Mouse (Mus musculus): ENCODE measurements around the gene Clcnka. TPM values are rescaled to one million over a fixed set of nuclear protein-coding genes. Genes with fewer than 3 reads are reported as not detected.
A peak's percentile ranks its signal among the peaks of the same experiment; 100 is the strongest.

Clcnka gene
- total RNA-seq, 2 experiments from 2014 or later: 0.55 TPM; not detected in 1

DNA sequence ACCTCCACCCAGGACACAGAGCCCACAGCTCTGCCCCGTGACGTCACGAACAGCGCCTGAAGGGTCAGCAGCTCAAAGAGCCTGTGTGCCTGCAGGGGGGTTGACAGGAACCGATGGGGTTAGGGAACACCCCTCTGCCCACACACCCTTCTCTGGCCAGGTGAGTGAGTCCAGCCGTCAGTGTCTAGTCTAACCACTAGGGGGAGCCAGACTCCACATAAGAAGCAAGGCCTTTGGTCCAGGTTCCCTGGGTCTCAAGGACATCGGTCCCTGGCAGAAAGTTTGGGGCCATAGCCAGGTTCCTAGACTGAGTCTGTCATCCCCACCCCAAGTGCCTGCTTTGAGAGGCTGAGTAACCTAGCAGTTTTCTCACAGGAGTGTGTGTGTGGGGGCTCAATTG is 13.2 kb downstream of the Clcnka start:
- DNase-seq (ENCODE audit: low spot score in 2 of 2): peak in 1 of 2 experiments; percentile 25

DNA sequence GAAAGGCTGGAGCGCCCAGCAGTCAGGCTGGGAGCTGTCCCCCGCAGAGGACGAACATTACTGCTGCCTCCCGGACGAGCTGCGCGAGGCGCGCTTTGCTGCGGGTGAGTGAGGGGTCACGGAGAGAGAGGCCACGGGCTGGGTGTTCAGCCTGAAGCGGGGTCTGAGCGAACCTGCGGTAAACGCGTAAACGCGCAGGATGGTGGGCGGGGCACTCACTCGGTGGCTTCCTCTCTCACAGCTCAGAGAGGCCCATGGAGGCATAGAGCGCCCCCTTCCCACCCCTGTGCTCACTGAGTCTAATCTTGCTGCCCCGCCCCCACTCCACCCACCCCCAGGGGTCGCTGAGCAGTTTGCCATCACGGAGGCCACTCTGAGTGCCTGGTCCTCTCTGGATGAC is 16.1 kb downstream of the Clcnka start:
- DNase-seq (ENCODE audit: low spot score in 2 of 2): no peak

DNA sequence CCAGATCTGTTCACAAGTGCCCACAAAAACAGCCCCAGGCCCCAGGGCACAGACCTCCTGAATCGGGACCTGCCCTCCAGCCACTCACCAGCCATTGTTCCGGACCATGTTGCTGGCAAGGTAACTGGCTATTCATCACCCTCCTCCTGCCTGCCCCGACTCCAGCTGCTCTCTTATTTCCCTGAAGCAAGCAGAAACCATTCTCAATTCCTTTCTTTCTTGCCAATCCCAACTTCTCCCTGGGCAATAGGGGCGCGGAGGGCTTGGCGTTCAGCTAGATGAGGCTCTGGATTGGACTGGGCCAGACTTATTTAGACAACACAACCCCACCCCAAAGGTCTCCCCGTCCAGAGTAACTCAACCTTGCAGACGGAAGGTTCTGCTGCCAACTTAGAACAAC is 18.9 kb downstream of the Clcnka start:
- no peak for DNase-seq (ENCODE audit: low spot score in 2 of 2)

DNA sequence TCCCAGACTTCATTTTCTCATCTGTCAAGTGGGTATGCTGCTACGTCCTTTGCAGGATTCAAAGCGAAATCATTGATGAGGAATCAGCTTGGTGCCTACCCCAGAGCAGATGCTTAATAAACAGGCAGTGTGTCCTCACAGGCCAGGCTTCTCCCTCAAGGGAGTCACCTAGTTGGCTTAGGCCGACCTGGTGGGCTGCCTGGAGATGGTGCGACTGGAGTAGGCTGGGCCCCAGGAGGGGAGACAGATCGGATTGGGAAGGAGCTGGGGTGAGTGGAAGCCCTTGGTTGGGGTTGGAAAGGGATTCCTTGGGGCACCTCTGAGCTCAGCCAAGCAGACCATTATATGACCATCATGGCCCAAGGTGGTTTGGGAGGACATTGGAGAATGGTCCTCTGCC is 26.1 kb downstream of the Clcnka start:
- no peak for DNase-seq (ENCODE audit: low spot score in 2 of 2)

DNA sequence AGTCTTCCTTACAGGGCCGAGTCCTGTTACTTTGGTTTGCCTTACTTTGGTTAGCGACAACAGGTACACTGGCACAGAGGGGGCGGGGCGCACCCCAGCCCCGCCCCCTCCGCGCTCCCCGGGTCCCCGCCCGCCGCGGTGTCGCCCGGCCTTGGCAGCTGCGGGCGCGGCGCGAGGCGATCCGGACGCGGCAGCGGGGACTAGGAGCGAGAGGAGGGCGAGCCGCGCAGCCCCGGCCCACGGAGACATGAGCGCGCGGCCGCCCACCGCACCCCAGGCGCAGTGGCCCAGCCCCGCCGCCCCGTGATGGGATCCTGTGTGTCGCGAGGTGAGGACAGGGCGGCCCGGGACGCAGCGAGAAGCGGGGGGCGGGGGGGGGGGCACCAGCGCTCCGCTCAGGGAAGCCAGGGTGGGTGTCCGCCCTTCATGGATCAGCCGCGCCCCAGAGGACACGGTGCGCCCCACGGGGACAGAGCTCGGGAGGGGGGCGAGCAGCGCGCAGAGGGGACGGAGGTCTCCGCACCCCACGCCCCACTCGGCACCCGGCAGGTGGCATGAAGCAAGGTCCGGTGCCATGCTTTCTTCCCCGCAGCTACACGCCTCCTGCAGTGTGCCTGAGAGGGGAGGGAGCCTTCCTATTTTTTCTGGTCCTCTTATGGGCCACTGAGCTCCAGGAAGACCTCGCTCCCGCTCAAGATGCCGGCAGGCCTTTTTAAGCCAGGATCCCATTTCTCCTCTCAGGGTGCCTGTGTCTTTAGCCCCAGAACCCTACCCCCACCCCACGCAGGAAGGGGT is 30.3 kb downstream of the Clcnka start, which contains the start of gene Fam131c:
Gene Fam131c, plus strand, starts transcription at position 224 of the 795 bp plus-strand sequence.
- no peak for DNase-seq (ENCODE audit: low spot score in 2 of 2)

DNA sequence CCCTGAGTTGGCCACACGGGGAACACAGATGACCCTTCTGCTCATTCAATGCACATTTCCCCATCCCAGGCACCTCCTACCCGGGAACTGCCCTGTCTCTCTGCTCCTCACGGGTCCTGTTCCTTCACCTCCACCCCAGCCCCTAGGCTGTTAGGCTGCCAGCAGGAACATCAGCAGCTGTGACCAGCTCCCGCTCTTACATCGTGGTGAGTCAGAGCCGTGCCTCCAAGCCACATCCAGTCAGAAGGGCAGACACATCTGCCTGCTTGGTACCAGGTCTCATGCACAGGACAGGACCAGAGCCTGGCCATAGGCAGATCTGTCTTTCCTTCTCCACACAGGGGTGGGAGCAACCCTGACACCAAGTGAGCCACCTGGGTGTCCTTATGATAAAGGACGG is 32.6 kb downstream of the Clcnka start:
- DNase-seq (ENCODE audit: low spot score in 2 of 2): no peak

DNA sequence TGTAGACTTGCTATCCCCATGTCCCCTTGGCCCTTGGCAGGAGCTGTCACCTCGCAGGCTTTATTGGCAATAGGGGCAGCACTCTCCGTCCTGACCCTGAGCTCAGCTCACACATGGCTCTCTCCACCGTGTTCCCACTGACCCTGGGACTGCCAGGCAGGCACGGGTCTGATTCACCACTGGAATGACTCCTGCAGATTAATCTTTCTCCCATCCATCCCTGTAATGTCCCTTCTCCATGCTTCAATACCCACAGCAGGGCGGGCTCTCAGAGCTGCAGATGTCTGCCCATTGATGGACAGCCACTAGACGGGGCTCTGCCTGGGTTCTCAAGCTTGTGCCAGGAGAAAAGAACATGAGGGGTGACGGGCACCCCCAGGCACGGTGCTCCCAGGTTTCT is 33.4 kb downstream of the Clcnka start:
- DNase-seq (ENCODE audit: low spot score in 2 of 2): no peak

DNA sequence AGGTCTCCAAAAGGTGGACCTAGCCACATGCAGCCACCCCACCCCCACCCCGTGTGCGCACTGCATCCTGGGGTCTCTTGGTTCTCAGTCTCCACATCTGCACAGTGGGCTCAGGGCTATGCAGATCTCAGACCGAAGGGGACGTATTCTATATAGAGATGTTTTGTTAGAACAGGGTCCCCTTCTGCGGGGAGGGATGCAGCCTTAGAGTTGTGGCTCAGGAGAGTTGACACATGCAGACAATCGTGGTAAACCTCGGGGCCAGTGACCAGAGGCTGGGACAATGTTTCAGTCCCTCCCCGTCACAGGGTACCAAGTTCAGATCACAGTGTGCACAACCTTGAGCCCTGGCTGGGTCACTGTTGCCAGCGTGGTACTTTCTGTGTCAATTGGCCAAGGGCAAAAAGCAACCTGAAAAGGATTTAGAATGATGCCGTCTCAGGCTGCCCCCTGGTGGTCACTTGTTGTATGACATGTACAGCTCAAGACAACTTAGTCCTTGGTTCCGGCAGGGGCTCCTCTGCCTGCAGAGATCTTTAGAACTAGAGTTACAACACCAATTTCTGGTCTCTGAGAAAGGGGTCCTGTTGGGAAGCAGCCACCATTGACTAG is 35.5 kb downstream of the Clcnka start:
- DNase-seq (ENCODE audit: low spot score in 2 of 2): peak; percentile 77 to 80

DNA sequence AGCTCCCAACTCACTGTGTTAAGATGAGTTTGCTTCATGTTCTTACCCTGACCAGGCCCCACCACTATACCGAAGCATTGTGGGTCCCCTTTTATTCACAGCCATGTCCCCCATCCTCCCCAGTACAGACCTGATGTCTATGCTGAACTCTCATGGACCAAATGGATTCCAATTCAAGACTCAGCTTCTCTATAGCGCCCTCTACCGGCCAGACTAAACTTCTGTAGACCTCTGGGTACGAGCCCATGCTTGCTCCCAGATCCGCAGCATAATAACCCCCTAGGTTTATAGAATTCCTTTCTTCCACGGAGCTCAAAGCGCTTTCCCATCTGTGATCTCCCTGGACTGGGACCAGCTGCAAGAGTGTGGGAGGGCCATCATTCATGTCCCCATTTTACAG is 37.7 kb downstream of the Clcnka start:
- peak in 1 of 2 experiments; percentile 14 for DNase-seq (ENCODE audit: low spot score in 2 of 2)

DNA sequence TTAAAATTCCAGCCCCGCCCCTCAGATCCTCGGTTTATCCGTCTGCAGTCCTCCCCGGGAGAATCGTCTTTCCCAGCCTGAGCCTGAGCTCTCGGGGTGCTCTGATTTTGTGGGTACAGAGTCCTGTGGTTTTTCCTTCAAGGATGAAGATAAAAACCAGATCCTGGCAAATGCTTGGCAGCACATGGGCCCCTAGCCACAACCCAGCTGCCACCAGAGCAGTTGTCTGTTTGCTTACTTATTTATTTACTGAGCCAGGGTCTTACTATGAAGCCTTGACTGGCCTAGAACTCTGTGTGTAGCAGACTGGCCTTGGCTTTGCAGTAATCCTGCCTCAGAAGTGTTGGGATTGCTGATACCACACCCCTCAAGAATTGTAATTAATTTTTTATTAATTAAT is 39.3 kb downstream of the Clcnka start:
- no peak for DNase-seq (ENCODE audit: low spot score in 2 of 2)

DNA sequence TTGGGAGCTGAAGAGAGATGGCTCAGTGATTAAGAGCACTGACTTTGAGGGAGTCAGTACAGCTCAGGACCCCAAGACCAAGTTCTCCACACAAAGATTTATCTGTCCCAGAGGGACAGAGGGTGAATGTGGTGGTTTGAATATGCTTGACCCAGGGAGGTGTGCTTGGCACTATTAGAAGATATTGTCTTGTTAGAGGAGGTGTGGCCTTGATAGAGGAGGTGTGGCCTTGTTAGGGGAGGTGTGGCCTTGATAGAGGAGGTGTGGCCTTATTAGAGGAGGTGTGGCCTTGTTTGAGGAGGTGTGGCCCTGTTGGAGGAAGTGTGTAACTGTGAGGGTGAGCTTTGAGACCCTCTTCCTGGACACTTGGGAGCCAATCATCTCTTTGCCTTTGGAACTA is 40.7 kb downstream of the Clcnka start:
- DNase-seq (ENCODE audit: low spot score in 2 of 2): no peak

DNA sequence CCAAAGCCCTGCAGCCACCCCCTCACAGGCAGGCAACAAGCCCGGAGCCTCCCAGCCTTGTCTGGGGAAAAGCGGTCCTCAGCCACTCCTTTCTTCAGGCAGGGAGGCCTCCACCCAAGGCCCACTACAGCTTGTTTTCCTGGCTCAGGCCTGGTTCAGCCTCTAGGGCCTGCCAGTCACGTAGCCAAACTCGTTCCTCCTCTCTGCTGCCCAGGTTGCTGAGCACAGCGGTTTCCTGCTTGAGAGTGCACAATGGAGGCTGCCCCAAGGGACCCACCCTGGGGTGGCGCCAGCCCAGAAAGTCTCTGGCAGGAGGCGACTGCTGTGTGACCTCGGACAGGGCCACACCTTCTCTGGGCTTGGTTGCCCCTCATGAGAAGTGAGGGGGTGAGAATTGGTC is 44.7 kb downstream of the Clcnka start:
- DNase-seq (ENCODE audit: low spot score in 2 of 2): no peak

DNA sequence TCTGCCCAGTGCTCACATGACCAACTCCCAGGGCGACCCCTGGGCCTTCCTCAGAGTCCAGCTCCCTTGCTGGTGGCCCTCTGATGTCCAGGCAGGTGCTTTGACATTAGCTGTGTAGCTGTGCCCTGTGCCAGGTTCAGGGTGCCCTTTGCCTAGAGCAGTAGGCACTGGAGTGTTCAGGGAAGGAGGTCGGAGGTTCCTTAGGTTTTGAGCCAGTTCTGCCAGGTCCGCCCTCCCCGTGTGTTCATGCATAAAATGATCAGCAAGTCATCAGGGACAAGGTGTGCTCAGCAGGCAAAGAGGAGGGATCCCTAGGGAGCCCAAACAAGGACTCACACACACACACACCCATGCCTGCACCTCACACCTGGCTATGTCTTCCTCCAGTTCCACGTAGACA is 45.5 kb downstream of the Clcnka start:
- no peak for DNase-seq (ENCODE audit: low spot score in 2 of 2)

DNA sequence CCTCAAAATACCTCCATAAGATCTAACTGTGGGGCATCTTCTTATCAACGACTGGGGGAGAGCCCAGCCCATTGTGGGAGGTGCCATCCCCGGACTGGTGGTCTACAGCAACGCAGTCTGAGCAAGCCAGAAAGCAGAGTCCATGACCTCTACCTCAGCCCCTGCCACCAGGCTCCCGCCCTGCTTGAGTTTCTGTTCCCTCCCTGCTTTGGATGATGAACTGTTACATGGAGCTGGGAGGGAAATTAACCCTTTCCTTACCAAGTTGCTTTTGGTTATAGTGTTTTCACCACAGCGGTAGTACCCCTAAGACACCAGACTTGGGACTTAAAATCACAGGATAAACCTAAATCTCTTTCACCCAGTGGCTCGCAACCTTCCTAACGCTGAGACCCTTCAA is 46.6 kb downstream of the Clcnka start:
- no peak for DNase-seq (ENCODE audit: low spot score in 2 of 2)

DNA sequence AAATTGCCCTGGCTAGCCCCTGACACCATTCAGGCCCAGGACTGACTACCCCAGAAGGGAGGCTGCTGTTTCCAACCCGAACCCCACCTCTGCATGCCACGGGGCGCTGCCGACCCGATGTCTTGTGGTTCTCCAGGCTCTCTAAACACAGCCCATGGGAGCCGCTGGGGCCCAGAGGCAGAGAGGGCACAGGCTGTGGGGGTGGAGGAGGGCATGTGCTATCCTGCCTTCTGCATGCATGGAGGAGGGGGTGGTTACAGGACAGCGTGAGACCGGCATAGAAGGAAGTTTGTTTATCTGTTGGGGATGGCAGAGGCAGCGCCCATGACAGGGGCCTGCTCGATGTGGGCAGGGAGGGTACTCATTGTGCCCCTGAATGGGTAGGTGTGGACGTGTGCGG is 48.5 kb downstream of the Clcnka start:
- DNase-seq (ENCODE audit: low spot score in 2 of 2): no peak

DNA sequence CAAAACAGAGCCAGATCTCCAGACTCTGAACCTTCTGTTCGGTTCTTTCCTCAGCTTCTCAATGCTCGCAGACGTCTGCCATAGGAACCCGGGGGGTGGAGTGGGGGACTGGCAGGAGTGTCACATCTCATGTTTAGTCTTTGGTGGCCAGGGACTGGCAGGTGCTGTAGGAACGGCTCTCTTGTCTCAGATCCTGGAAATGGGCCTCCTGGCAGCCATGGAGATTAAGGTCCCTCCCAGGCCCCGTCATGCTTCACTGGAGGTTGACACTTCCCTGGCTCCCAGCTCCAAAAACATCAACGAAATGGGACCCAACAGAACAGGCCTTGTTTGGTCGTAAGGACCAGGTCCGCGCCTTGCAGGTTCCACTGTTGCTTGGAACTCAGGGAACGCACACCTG is 49.9 kb downstream of the Clcnka start:
- no peak for DNase-seq (ENCODE audit: low spot score in 2 of 2)

DNA sequence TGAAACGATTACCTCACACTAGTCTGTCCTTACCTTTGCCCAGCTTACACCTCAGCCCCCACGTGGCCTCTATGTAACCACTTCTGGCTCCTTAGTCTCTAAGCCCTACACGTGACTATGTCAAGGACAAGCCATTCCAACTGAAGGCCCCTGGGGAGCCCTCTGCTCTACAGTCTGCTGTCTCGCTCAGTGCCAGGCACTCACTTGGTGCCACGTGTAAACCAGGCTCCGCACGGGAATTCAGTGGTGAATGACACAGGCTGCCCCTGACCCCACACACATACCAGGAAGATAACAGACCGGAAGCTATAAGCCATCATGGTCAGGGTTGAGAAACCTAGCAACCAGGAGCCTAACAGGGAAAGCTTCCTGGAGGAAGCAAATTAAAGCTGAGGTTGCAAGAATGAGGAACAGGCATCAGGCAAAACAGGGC is 51.1 kb downstream of the Clcnka start:
- no peak for DNase-seq (ENCODE audit: low spot score in 2 of 2)

DNA sequence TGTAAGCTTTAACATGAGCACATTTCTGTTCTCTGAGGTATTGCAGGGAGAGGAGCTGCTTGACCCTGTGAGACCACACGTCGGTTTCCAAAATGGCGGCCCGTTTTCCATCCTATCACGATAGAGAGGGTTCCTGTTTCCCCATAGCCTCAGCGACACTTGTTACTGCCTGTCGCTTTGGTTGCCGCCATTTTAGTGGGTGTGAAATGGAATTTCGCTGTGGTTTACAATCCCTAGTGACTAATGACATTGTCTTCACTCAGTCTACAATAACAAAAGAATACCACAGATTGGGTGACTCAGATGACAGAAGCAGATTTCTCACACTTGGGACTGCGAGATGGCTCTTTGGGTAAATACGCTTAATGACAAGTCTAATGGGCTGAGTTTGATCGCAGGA is 53.3 kb downstream of the Clcnka start:
- DNase-seq (ENCODE audit: low spot score in 2 of 2): no peak

DNA sequence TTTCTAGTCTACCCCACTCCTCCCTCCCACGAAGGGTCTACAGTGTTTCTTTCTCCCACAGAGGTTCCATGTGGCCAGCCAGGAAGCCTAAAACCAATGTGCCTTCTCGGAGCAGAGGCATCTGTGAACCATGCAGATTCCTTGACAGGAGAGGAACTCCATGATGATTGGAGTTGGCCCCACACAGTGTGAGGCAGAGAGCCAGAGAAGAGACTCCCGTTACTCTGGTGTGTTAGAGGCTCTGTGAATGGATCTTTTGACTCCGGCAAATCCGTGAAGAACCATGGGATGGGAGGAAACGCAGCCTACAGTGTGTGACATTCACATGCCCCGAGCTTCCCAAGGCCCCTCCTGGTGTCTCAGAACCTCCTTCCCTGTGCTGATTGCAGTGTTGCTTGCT is 55.0 kb downstream of the Clcnka start:
- DNase-seq (ENCODE audit: low spot score in 2 of 2): no peak

DNA sequence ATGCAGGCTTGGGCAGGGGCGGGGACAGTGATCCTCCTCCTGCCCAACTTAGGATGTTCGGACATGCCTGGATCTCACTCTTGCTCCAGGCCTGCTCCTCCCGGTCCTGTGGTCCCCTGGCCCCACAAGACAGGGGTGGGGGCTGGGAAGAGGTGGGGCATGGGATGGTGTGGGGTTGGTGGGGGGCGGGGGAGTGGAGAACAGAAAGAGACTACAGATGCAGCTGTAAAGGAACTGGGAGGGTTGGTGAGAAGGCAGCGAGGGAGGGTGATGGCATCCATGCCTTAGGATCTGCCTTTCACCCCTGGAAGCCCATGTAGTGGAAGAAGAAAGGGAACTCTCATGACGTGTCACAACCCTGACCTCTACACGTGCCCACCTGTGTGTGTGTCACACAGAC is 57.0 kb downstream of the Clcnka start:
- DNase-seq (ENCODE audit: low spot score in 2 of 2): no peak

DNA sequence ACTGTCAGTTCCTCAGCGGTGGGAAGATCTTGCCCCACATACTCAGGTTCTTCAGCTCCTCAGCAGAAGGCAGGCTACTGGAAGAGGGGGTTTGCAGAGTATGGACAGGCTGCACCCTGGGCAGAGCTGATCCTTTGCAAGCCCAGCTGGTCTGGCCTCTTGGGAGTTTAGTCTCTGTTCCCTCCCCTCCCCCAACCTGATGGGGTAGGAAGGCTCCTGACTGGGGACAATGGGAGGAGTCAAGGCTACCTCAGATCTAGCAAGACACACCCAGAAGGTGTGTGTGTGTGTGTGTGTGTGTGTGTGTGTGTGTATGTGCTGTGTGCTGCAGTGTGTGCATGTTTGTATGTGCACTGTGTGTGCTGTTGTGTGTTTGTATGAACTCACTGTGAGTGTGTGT is 59.7 kb downstream of the Clcnka start:
- DNase-seq (ENCODE audit: low spot score in 2 of 2): no peak

DNA sequence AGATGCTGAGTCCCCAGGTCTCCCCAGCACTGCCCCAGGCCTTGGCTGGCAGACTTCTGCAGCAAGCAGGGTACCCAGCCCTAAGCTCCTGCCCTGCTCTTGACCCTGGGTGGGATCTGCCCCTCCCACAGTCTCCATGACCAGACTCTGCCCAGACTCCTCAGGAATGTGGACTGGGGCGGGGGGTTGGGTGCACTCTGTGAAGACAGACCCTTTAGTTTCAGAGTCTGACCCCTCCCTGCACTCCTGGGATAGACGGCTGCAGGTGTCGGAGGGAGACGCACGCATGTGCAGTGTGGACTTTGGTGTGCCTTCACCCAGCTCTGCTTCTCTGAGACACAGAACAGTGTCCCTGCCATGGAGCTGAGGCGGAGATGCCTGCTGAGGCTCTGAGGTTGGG is 60.5 kb downstream of the Clcnka start:
- no peak for DNase-seq (ENCODE audit: low spot score in 2 of 2)

DNA sequence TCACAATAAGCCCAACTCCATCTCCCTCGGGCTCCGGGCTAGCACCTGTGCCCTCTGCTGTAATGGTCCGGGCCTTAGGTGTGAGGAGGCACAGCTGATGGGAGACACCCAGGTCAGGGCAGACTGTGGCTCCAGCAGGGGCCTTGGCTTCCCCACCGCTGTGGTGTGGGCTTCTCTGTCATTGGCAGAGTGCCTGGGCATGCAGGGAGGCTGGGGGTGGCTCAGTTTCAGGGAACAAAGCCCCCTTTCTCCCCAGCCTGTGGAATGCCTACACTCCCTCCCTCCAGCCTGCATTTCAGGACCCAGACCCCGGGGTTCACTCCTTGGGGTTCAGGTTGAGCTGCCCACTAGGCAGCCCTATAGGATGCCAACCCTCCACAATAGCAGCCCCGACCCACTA is 62.3 kb downstream of the Clcnka start:
- DNase-seq (ENCODE audit: low spot score in 2 of 2): peak in 1 of 2 experiments; percentile 8
